Mouse (Mus musculus) retina, embryonic 14.5 days (tissue): ENCODE measurements around the gene Actrt2.

Source experiments
- DNase-seq: peaks from one replicate; pipeline ENCODE4 v3.0.0-alpha.2; 2015; ENCODE audit warnings: low spot score

Gene Actrt2

GRCm38 (mm10) chr4:154667767-154668166 lies at the start of gene Actrt2:
Gene Actrt2 (minus strand): TSS chr4:154667867.
- DNase-seq, result no peak

- DNase-seq, result no peak
These were observed 41.9 kb upstream of the Actrt2 start for GRCm38 (mm10) chr4:154709391-154710107.

- DNase-seq, result no peak
These were observed 41.1 kb upstream of the Actrt2 start for GRCm38 (mm10) chr4:154708811-154709210.

GRCm38 (mm10) chr4:154708223-154708622 lies 40.6 kb upstream of the Actrt2 start:
- no peak for DNase-seq

GRCm38 (mm10) chr4:154707521-154707920 lies 39.9 kb upstream of the Actrt2 start:
- DNase-seq, result no peak

GRCm38 (mm10) chr4:154706442-154706841 lies 38.8 kb upstream of the Actrt2 start:
- no peak for DNase-seq

GRCm38 (mm10) chr4:154705681-154706080 lies 38.0 kb upstream of the Actrt2 start:
- no peak for DNase-seq

GRCm38 (mm10) chr4:154705056-154705455 lies 37.4 kb upstream of the Actrt2 start:
- DNase-seq, result no peak

- DNase-seq, result no peak
These were observed 36.9 kb upstream of the Actrt2 start for GRCm38 (mm10) chr4:154704591-154704990.

GRCm38 (mm10) chr4:154703426-154704070 lies 35.9 kb upstream of the Actrt2 start:
- DNase-seq, result no peak

GRCm38 (mm10) chr4:154702931-154703330 lies 35.3 kb upstream of the Actrt2 start:
- no peak for DNase-seq

GRCm38 (mm10) chr4:154702186-154702585 lies 34.5 kb upstream of the Actrt2 start:
- no peak for DNase-seq

- DNase-seq, result no peak
These were observed 33.3 kb upstream of the Actrt2 start for GRCm38 (mm10) chr4:154700921-154701412.

- no peak for DNase-seq
These were observed 32.8 kb upstream of the Actrt2 start for GRCm38 (mm10) chr4:154700436-154700835.

GRCm38 (mm10) chr4:154699236-154699635 lies 31.6 kb upstream of the Actrt2 start:
- DNase-seq, result no peak

- no peak for DNase-seq
These were observed 31.0 kb upstream of the Actrt2 start for GRCm38 (mm10) chr4:154698631-154699030.

- DNase-seq, result no peak
These were observed 30.4 kb upstream of the Actrt2 start for GRCm38 (mm10) chr4:154698021-154698590.

- no peak for DNase-seq
These were observed 29.8 kb upstream of the Actrt2 start for GRCm38 (mm10) chr4:154697476-154697875.

- DNase-seq, result no peak
These were observed 28.9 kb upstream of the Actrt2 start for GRCm38 (mm10) chr4:154696552-154696951.

GRCm38 (mm10) chr4:154696146-154696545 lies 28.5 kb upstream of the Actrt2 start:
- DNase-seq, result no peak

- no peak for DNase-seq
These were observed 26.7 kb upstream of the Actrt2 start for GRCm38 (mm10) chr4:154694361-154694760.

- DNase-seq, result peak; percentile 36
These were observed 25.8 kb upstream of the Actrt2 start for GRCm38 (mm10) chr4:154693348-154694015.
